Mouse (Mus musculus): Measurements from ENCODE around the gene Barx2. TPM values are rescaled to one million over a fixed set of nuclear protein-coding genes. Genes with fewer than 3 reads are reported as not detected.

Barx2 gene
- polyA plus RNA-seq, 1 experiment from 2014 or later = 0.16 TPM

GRCm38 (mm10) chr9:31850706-31851105 lies 62.6 kb downstream of the Barx2 start:
- H3K36me3 ChIP-seq = no peaks in the 10 kb centered on the region
- no peaks in the 10 kb centered on the region for H3K27me3 ChIP-seq
- no peak overlapping the region for H3K9ac ChIP-seq
- H3K4me3 ChIP-seq (replicated peaks) = no peak overlapping the region
- H3K9me3 ChIP-seq (replicated peaks) = no peaks in the 10 kb centered on the region
- H3K4me2 ChIP-seq = no peak overlapping the region
- ATAC-seq (replicated peaks; ENCODE audit: low FRiP score) = no peak
- H3K27ac ChIP-seq = no peak overlapping the region
- H3K4me1 ChIP-seq = peaks cover 4% of the 10 kb centered on the region; the same call in 1 of the 2 replicates
- 85% methylated on average over 4 of the region's 4 CpGs for WGBS

- ATAC-seq (replicated peaks; ENCODE audit: low FRiP score) = no peak
- H3K9ac ChIP-seq = no peak overlapping the region
- whole genome bisulfite sequencing = 72% methylated on average over 7 of the region's 7 CpGs
Observed at GRCm38 (mm10) chr9:31849387-31849786, 63.9 kb downstream of the Barx2 start.

GRCm38 (mm10) chr9:31844614-31845013 lies 68.6 kb downstream of the Barx2 start:
- Histone ChIP-seq H3K4me3 (replicated peaks) (no peak overlapping the region), H3K27ac (no peak overlapping the region), H3K36me3 (no peaks in the 10 kb centered on the region), H3K4me2 (no peak overlapping the region), H3K27me3 (no peaks in the 10 kb centered on the region), H3K9me3 (replicated peaks) (no peaks in the 10 kb centered on the region), H3K4me1 (peaks cover 9% of the 10 kb centered on the region), H3K9ac (no peak overlapping the region)
- WGBS = 69% methylated on average over 5 of the region's 5 CpGs
- no peak for ATAC-seq (replicated peaks; ENCODE audit: low FRiP score)

More at GRCm38 (mm10) chr9:31849387-31849786, 63.9 kb downstream of the Barx2 start:
- Histone ChIP-seq H3K27me3 (no peaks in the 10 kb centered on the region), H3K4me1 (no peaks in the 10 kb centered on the region), H3K4me2 (no peak overlapping the region), H3K36me3 (no peaks in the 10 kb centered on the region), H3K4me3 (replicated peaks) (no peak overlapping the region), H3K27ac (no peak overlapping the region), H3K9me3 (replicated peaks) (no peaks in the 10 kb centered on the region)

- Histone ChIP-seq H3K4me1 (peaks cover 23% of the 10 kb centered on the region), H3K36me3 (no peaks in the 10 kb centered on the region), H3K4me2 (no peak overlapping the region), H3K4me3 (replicated peaks) (no peak overlapping the region), H3K9ac (no peak overlapping the region), H3K27ac (no peak overlapping the region), H3K27me3 (no peaks in the 10 kb centered on the region), H3K9me3 (replicated peaks) (no peaks in the 10 kb centered on the region)
- ATAC-seq (replicated peaks; ENCODE audit: low FRiP score) = no peak
- WGBS = 59% methylated on average over 10 of the region's 10 CpGs
Observed at GRCm38 (mm10) chr9:31841108-31841815, 72.0 kb downstream of the Barx2 start.

GRCm38 (mm10) chr9:31840571-31840970 lies 72.7 kb downstream of the Barx2 start:
- 89% methylated on average over 4 of the region's 4 CpGs for WGBS
- peaks cover 23% of the 10 kb centered on the region for H3K4me1 ChIP-seq
- no peak overlapping the region for H3K4me2 ChIP-seq
- H3K9ac ChIP-seq = no peak overlapping the region
- no peak overlapping the region for H3K4me3 ChIP-seq (replicated peaks)
- no peak overlapping the region for H3K27ac ChIP-seq
- no peaks in the 10 kb centered on the region for H3K27me3 ChIP-seq
- no peaks in the 10 kb centered on the region for H3K9me3 ChIP-seq (replicated peaks)
- ATAC-seq (replicated peaks; ENCODE audit: low FRiP score) = no peak
- no peaks in the 10 kb centered on the region for H3K36me3 ChIP-seq

GRCm38 (mm10) chr9:31840037-31840436 lies 73.2 kb downstream of the Barx2 start:
- Histone ChIP-seq H3K9me3 (replicated peaks) (no peaks in the 10 kb centered on the region), H3K4me1 (peaks cover 23% of the 10 kb centered on the region), H3K9ac (no peak overlapping the region), H3K27ac (peak overlapping the region; percentile 34; the same call in 1 of the 2 replicates), H3K4me2 (no peak overlapping the region), H3K27me3 (no peaks in the 10 kb centered on the region), H3K4me3 (replicated peaks) (no peak overlapping the region), H3K36me3 (no peaks in the 10 kb centered on the region)
- 48% methylated on average over 3 of the region's 3 CpGs for WGBS
- ATAC-seq (replicated peaks; ENCODE audit: low FRiP score) = no peak

- Histone ChIP-seq H3K36me3 (no peaks in the 10 kb centered on the region), H3K9ac (no peak overlapping the region), H3K9me3 (replicated peaks) (no peaks in the 10 kb centered on the region), H3K4me1 (peaks cover 23% of the 10 kb centered on the region), H3K4me3 (replicated peaks) (no peak overlapping the region), H3K27me3 (no peaks in the 10 kb centered on the region), H3K27ac (peak overlapping the region; percentile 34; the same call in 1 of the 2 replicates), H3K4me2 (peak overlapping the region; percentile 23)
- ATAC-seq (replicated peaks; ENCODE audit: low FRiP score) = peak; percentile 75
- 24% methylated on average over 15 of the region's 15 CpGs for WGBS
Observed at GRCm38 (mm10) chr9:31839106-31840027, 73.9 kb downstream of the Barx2 start.

GRCm38 (mm10) chr9:31838047-31838446 lies 75.2 kb downstream of the Barx2 start:
- H3K27me3 ChIP-seq = no peaks in the 10 kb centered on the region
- H3K4me2 ChIP-seq = no peak overlapping the region
- no peak overlapping the region for H3K27ac ChIP-seq
- H3K36me3 ChIP-seq = no peaks in the 10 kb centered on the region
- H3K4me3 ChIP-seq (replicated peaks) = no peak overlapping the region
- no peak overlapping the region for H3K9ac ChIP-seq
- no peaks in the 10 kb centered on the region for H3K9me3 ChIP-seq (replicated peaks)
- WGBS = 40% methylated on average over 6 of the region's 6 CpGs
- peaks cover 23% of the 10 kb centered on the region for H3K4me1 ChIP-seq
- ATAC-seq (replicated peaks; ENCODE audit: low FRiP score) = 0 out of 2 replicates have a peak, but pooled peaks have one; percentile 57

- WGBS = 67% methylated on average over 2 of the region's 2 CpGs
- Histone ChIP-seq H3K4me3 (replicated peaks) (no peak overlapping the region), H3K9ac (no peak overlapping the region), H3K4me1 (no peaks in the 10 kb centered on the region), H3K9me3 (replicated peaks) (no peaks in the 10 kb centered on the region), H3K27ac (no peak overlapping the region), H3K27me3 (no peaks in the 10 kb centered on the region), H3K36me3 (no peaks in the 10 kb centered on the region), H3K4me2 (no peak overlapping the region)
- ATAC-seq (replicated peaks; ENCODE audit: low FRiP score) = no peak
Observed at GRCm38 (mm10) chr9:31808753-31809152, 104.5 kb downstream of the Barx2 start.

- Histone ChIP-seq H3K4me1 (no peaks in the 10 kb centered on the region), H3K36me3 (no peaks in the 10 kb centered on the region), H3K9me3 (replicated peaks) (no peaks in the 10 kb centered on the region), H3K4me3 (replicated peaks) (no peak overlapping the region), H3K4me2 (no peak overlapping the region), H3K27me3 (no peaks in the 10 kb centered on the region), H3K27ac (no peak overlapping the region), H3K9ac (no peak overlapping the region)
- WGBS = 88% methylated on average over 1 of the region's 1 CpGs
- no peak for ATAC-seq (replicated peaks; ENCODE audit: low FRiP score)
Observed at GRCm38 (mm10) chr9:31802641-31803040, 110.6 kb downstream of the Barx2 start.
